Mouse (Mus musculus) A20 (cell line): ENCODE measurements at regions not wholly inside any gene's neighbourhood (a gene's known extent, or its start where the extent isn't known, plus 50 kb on each side); places are given as distances from the start of the nearest gene placed in this dataset.
A peak's percentile ranks its signal among the peaks of the same experiment; 100 is the strongest.
"Not testable (repeated sequence)": the region's sequence is repeated elsewhere in the genome, so short reads cannot be mapped to it uniquely, and the experiment has no call there.

Experiments used
- DNase-seq: peaks from one replicate; pipeline ENCODE4 v3.0.0-alpha.2; 2011; ENCODE audit warnings: low read depth, low spot score

GRCm38 (mm10) chr13:50906431-50906830 lies 194.2 kb upstream of the Spin1 start:
- DNase-seq = not testable (repeated sequence)

- DNase-seq = no peak
Measured at GRCm38 (mm10) chr13:50906910-50907309, 193.8 kb upstream of the Spin1 start.

- not testable (repeated sequence) for DNase-seq
Measured at GRCm38 (mm10) chr13:50912776-50913175, 187.9 kb upstream of the Spin1 start.

- peak; percentile 20 for DNase-seq
Measured at GRCm38 (mm10) chr13:50934017-50934416, 166.7 kb upstream of the Spin1 start.

GRCm38 (mm10) chr13:50942561-50942960 lies 158.1 kb upstream of the Spin1 start:
- DNase-seq = no peak

- DNase-seq = peak; percentile 83
Measured at GRCm38 (mm10) chr13:50949545-50950226, 151.0 kb upstream of the Spin1 start.

GRCm38 (mm10) chr13:50954671-50955070 lies 146.0 kb upstream of the Spin1 start:
- DNase-seq = no peak

GRCm38 (mm10) chr13:50958051-50958883 lies 142.4 kb upstream of the Spin1 start:
- peak; percentile 61 for DNase-seq

GRCm38 (mm10) chr13:50960909-50961308 lies 139.8 kb upstream of the Spin1 start:
- DNase-seq = no peak

GRCm38 (mm10) chr13:50964070-50964469 lies 136.6 kb upstream of the Spin1 start:
- peak; percentile 60 for DNase-seq

GRCm38 (mm10) chr13:50965041-50965440 lies 135.6 kb upstream of the Spin1 start:
- DNase-seq = peak; percentile 23

GRCm38 (mm10) chr13:50965678-50966077 lies 135.0 kb upstream of the Spin1 start:
- peak; percentile 23 for DNase-seq

- no peak for DNase-seq
Measured at GRCm38 (mm10) chr13:50966826-50967225, 133.9 kb upstream of the Spin1 start.

- no peak for DNase-seq
Measured at GRCm38 (mm10) chr13:50973379-50973778, 127.3 kb upstream of the Spin1 start.

GRCm38 (mm10) chr13:50975306-50975920 lies 125.3 kb upstream of the Spin1 start:
- no peak for DNase-seq

GRCm38 (mm10) chr13:50982005-50982404 lies 118.7 kb upstream of the Spin1 start:
- no peak for DNase-seq

- no peak for DNase-seq
Measured at GRCm38 (mm10) chr13:50982990-50983389, 117.7 kb upstream of the Spin1 start.

- DNase-seq = no peak
Measured at GRCm38 (mm10) chr13:50991726-50992432, 108.8 kb upstream of the Spin1 start.

GRCm38 (mm10) chr13:50999738-51000137 lies 100.9 kb upstream of the Spin1 start:
- no peak for DNase-seq

GRCm38 (mm10) chr13:51004827-51005226 lies 95.9 kb upstream of the Spin1 start:
- DNase-seq = no peak

- DNase-seq = no peak
Measured at GRCm38 (mm10) chr13:51010736-51011135, 89.9 kb upstream of the Spin1 start.

- DNase-seq = no peak
Measured at GRCm38 (mm10) chr13:51016209-51016608, 84.5 kb upstream of the Spin1 start.
